Mouse (Mus musculus): Measurements from ENCODE around the gene Mrps7. TPM values are rescaled to one million over a fixed set of nuclear protein-coding genes. Genes with fewer than 3 reads are reported as not detected.
A peak's percentile ranks its signal among the peaks of the same experiment; 100 is the strongest.
"Not testable (repeated sequence)": the region's sequence is repeated elsewhere in the genome, so short reads cannot be mapped to it uniquely, and the experiment has no call there.

The Mrps7 gene
- total RNA-seq, 2 experiments from 2014 or later: 70.9 to 73.2 TPM

GRCm38 (mm10) chr11:115645498-115645897 is 41.8 kb downstream of the Mrps7 start:
- not testable (repeated sequence) for DNase-seq (ENCODE audit: low spot score in 2 of 2)

GRCm38 (mm10) chr11:115646439-115646838 is 42.7 kb downstream of the Mrps7 start:
- no peak for DNase-seq (ENCODE audit: low spot score in 2 of 2)

GRCm38 (mm10) chr11:115647459-115647858 is 43.7 kb downstream of the Mrps7 start:
- peak in 1 of 2 experiments; percentile 44 for DNase-seq (ENCODE audit: low spot score in 2 of 2)

GRCm38 (mm10) chr11:115649706-115650105 is 46.0 kb downstream of the Mrps7 start:
- no peak for DNase-seq (ENCODE audit: low spot score in 2 of 2)

- no peak for DNase-seq (ENCODE audit: low spot score in 2 of 2)
These were observed 48.0 kb downstream of the Mrps7 start for GRCm38 (mm10) chr11:115651680-115652079.

- DNase-seq (ENCODE audit: low spot score in 2 of 2): no peak
These were observed 49.5 kb downstream of the Mrps7 start for GRCm38 (mm10) chr11:115653194-115653593.

GRCm38 (mm10) chr11:115654128-115654527 is 50.4 kb downstream of the Mrps7 start:
- no peak for DNase-seq (ENCODE audit: low spot score in 2 of 2)

Other genes with a start within 250 kb of the Mrps7 start
- 1 to 10 TPM; 7.2 to 9.0 TPM for gene Hid1, start 236.2 kb upstream of the Mrps7 start, total RNA-seq (2021)
- 10 to 100 TPM; 19.4 to 22.2 TPM for gene Cdr2l, start 222.0 kb upstream of the Mrps7 start, total RNA-seq (2021)
- 10 to 100 TPM; 89.6 to 94.0 TPM for gene Mrpl58, start 200.2 kb upstream of the Mrps7 start, total RNA-seq (2021)
- 100 to 1,000 TPM; 763 to 790 TPM for gene Atp5h, start 184.0 kb upstream of the Mrps7 start, total RNA-seq (2021)
- gene Kctd2, start 183.8 kb upstream of the Mrps7 start, total RNA-seq (2021): 10 to 100 TPM; 21.4 to 21.6 TPM
- not detected for gene Trim80, start 163.4 kb upstream of the Mrps7 start, total RNA-seq (2021)
- not detected for gene Slc16a5, start 141.5 kb upstream of the Mrps7 start, total RNA-seq (2021)
- gene Armc7, start 128.3 kb upstream of the Mrps7 start, total RNA-seq (2021): 1 to 10 TPM; 2.1 to 3.4 TPM
- gene Nt5c, start 112.1 kb upstream of the Mrps7 start, total RNA-seq (2021): 10 to 100 TPM; 20.1 to 23.0 TPM
- gene Jpt1, start 89.5 kb upstream of the Mrps7 start, total RNA-seq (2021): 100 to 1,000 TPM; 251 to 285 TPM
- 100 to 1,000 TPM; 230 to 244 TPM for gene Sumo2, start 67.6 kb upstream of the Mrps7 start, total RNA-seq (2021)
- gene Nup85, start 39.5 kb upstream of the Mrps7 start, total RNA-seq (2021): 10 to 100 TPM; 43.4 to 45.2 TPM
- gene Gga3, start 126 bp downstream of the Mrps7 start, total RNA-seq (2021): 10 to 100 TPM; 15.9 to 21.8 TPM
- gene Mif4gd, start 9.0 kb downstream of the Mrps7 start, total RNA-seq (2021): 10 to 100 TPM; 29.7 to 31.9 TPM
- gene Slc25a19, start 24.4 kb downstream of the Mrps7 start, total RNA-seq (2021): 10 to 100 TPM; 24.0 to 27.4 TPM
- 100 to 1,000 TPM; 106 to 116 TPM for gene Grb2, start 104.7 kb downstream of the Mrps7 start, total RNA-seq (2021)
- 10 to 100 TPM; 51.9 to 57.3 TPM for gene Tmem94, start 161.5 kb downstream of the Mrps7 start, total RNA-seq (2021)
- 10 to 100 TPM; 26.1 to 26.8 TPM for gene Caskin2, start 209.7 kb downstream of the Mrps7 start, total RNA-seq (2021)
- gene Tsen54, start 210.8 kb downstream of the Mrps7 start, total RNA-seq (2021): 10 to 100 TPM; 15.6 to 16.9 TPM
- 10 to 100 TPM; 19.0 to 21.6 TPM for gene Llgl2, start 220.1 kb downstream of the Mrps7 start, total RNA-seq (2021)